Mouse (Mus musculus) thymus, adult 2 months (tissue): ENCODE results near the gene Prkce.

Source experiments
- CTCF ChIP-seq: fragments of 200-500 bp; IDR thresholded peaks from 2 replicates; pipeline ENCODE4 v1.5.1; 2012; ENCODE audit warnings: mild to moderate bottlenecking, control low read depth, low read length, moderate library complexity, borderline replicate concordance; ENCODE audit not compliant: control insufficient read depth, poor library complexity, insufficient read depth; ENCODE audit errors: extremely low read depth
- POLR2A ChIP-seq: fragments of 200-500 bp; IDR thresholded peaks from 2 replicates; pipeline ENCODE4 v1.6.1; 2012; ENCODE audit warnings: mild to moderate bottlenecking, low read length, control low read depth, moderate library complexity; ENCODE audit not compliant: control insufficient read depth, poor library complexity, insufficient read depth; ENCODE audit errors: extremely low read depth

- TF ChIP-seq CTCF (no peak), POLR2A (no peak)
These were observed 267.2 kb downstream of the Prkce start for GRCm38 (mm10) chr17:86434781-86435180.
